Mouse (Mus musculus): ENCODE data around the gene Rpp14.
A peak's percentile ranks its signal among the peaks of the same experiment; 100 is the strongest.
"Not testable (repeated sequence)": the region's sequence is repeated elsewhere in the genome, so short reads cannot be mapped to it uniquely, and the experiment has no call there.

Gene Rpp14

DNA sequence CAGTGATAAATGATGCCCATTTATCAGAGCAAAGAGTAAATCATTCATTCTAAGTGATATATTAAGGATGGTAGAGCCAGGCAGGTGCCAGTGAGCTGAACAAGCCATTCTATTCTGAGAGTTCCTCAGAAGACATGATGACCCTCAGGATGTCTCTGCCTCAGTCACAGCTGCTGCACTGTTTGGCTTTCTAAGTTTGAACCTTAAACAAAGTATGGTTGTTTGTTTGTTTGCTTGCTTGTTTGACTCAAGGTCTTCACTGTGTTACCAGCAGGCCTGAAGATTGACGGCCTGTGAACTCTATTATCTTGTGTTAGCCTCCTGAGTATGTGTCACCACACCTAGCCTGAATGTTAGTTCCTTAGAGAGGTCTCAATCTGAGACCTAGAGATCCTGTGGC is 34.6 kb downstream of the Rpp14 start:
- DNase-seq (ENCODE audit: inconsistent ontology term), result no peak

DNA sequence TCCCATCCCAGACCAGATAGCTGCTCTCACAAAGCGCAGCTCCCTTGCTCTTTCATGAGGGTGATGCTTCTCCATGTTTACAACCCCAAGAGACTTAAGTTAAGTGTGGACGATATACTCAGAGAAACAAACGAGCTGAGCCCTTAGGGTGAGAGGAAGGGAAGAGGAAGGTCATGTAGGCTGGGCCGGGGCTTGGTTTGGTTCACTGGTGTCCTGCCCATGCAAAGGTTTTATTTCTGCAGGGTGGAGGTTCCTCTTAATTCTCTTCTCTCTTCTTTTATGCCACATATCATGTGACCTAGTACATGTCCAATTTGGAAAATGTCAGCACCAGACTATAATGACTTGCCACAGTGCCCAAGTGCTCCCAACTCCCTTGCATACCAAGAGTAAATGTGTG is 35.6 kb downstream of the Rpp14 start:
- DNase-seq (ENCODE audit: inconsistent ontology term), result no peak

DNA sequence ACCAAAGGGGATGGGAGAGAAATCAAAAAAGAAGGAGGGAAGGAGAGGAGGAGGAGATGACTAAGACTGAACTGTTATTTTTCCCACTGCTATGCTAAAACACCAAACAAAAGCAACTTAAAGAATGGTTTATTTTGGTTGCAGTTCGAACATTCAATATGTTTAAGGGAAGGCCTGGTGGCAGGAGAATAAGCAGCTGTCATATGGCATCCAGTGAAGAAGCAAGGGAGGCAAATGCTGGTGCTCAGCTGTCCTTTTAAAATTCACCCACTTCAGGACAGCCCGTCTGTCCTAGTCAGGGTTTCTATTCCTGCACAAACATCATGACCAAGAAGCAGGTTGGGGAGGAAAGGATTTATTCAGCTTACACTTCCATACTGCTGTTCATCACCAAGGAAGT is 37.2 kb downstream of the Rpp14 start:
- DNase-seq (ENCODE audit: inconsistent ontology term), result no peak

DNA sequence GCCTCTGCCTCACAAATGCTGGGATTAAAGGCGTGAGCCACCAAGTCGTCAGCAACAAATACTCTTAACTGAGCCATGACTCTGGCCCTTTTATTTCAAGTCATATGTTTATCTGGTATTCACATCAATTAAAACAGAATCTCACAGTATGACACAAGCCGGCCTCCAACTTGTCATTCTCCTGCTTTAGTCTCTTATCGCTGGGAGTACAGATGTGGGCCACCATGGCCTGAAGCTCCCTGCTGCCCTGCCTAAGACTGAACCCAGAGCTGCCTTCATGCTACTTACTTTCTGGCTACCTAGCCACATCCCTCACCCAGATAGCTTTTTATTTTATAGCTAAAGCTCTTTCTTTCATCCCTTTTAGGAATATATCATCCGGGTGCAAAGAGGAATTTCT is 39.3 kb downstream of the Rpp14 start:
- DNase-seq (ENCODE audit: inconsistent ontology term), result no peak

DNA sequence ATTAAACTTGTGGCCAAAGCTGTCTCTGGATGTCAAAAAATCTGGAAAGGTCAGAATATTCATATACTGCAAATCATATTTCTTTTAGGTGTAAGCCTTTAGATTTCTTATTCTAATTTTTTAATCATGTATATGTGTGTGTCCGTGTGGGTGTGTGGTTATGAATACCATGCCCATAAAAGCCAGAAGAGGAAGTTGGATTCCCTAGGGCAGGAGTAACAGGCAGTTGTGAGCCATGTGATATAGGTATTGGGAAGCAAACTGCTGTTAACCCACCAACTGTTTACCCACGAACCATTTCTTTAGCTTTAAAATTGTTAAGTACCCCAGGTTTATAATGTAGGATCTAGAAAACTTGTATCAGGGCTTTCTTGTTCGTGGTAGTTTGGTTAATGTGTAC is 39.7 kb downstream of the Rpp14 start:
- DNase-seq (ENCODE audit: inconsistent ontology term), result no peak

DNA sequence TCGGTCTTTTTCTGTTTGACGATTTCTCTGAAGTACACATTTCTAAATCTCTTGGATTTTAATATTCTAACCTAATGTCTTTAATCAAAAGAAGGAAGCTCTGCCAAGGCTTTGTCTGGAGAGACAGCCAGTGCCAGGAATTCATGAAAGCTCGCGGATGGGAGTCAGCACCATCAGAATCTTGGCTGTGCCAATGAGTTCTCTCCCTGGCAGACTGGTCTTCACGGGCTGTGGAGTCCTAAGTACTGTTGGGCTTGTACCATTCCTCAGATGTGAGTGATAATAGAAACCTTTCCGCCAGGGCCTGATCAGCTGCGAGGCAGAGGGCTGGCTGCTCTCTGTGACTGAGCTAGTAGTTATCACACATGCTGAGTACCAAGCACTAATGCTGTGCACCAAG is 43.0 kb downstream of the Rpp14 start:
- peak; percentile 68 for DNase-seq (ENCODE audit: inconsistent ontology term)

DNA sequence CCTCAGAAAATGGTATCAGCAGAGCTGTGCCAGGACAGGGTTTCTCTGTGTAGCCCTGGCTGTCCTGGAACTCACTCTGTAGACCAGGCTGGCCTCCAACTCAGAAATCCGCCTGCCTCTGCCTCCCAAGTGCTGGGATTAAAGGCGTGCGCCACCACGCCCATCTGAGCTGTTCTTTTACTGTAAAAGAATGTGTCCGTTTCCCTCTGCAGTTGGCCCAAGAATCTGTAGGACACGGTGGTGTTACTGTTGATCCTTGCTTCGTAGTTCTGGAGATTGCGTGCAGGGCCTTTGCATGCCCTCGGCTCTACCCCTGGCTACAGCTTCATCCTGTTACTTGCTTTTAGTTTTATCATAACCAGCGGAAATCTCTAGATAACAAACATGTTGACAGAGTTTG is 43.4 kb downstream of the Rpp14 start:
- DNase-seq (ENCODE audit: inconsistent ontology term), result not testable (repeated sequence)

DNA sequence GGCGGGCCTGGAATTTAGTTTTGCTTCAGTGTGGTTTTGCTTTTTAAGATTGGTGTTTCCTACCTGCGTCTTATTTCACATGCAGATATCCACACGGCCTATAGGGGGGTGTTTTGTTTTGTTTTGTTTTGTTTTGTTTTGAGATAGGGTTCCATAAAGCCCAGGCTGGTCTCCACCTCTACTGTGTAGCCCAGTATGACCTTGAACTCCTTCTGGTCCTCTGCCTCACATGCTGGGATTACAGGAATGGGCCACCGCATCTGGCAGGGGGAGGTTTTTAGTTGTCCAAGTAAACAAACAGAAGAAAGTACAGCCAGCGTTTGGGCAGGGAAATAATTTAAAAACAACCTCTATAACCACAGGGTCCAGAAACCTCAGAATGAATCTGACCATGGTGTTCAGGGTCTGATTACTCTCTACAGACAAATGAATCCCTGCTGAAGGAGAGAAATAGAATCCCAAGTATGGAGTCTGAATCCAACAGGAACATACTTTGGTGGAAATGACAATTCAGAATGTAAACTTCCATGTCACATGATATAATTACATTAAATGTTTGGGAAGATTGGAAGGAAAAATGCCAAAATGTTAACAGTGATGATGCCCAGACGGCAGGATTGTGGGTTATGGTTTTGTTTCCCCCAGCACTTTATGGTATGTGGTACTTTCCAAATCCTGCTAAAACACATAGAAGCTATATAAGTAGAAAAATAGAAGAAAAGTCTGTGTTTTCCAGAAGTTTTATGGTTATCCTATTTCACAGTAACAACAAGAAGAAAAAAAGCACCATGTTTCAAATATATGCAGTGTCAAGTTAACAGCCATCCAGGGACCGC is 44.1 kb downstream of the Rpp14 start:
- DNase-seq (ENCODE audit: inconsistent ontology term), result no peak

DNA sequence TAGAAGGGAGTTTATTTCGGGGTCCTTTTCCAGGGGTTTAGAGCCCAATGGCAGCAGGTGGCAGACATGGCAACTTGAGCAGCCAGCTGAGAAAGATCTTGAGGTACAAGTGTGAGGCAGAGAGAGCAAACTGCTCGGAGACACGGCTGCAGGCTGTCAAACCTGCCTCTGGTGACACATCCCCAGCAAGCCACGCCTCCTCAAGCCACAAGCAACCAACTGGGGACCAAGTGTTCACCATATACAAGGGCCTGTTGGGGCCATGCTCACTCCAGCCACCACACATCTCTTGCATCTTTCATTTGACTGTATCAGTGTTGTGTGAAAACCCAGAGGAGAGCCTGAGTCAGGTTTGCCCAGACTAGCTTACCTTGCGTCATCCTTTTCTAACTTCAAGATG is 47.8 kb downstream of the Rpp14 start:
- no peak for DNase-seq (ENCODE audit: inconsistent ontology term)

DNA sequence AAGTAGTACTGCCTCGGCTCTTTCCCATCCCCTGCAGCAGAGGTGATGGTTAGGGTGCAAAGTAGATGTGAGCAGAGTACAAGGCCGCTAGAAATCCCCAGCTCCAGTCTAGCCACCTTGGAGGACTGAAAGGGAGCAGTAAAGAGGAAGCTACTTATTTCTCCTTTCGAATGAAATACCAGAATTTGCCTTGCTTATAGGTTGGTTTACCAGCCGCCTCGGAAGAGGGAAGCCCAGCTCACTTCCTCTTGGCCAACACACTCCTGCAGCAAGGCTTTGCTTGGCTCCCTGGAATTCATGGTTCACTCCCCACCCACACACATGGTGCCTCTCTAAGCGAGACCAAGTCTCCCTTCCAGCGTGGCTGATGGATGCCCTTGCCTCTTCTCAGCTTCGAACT is 52.6 kb downstream of the Rpp14 start:
- no peak for DNase-seq (ENCODE audit: inconsistent ontology term)

DNA sequence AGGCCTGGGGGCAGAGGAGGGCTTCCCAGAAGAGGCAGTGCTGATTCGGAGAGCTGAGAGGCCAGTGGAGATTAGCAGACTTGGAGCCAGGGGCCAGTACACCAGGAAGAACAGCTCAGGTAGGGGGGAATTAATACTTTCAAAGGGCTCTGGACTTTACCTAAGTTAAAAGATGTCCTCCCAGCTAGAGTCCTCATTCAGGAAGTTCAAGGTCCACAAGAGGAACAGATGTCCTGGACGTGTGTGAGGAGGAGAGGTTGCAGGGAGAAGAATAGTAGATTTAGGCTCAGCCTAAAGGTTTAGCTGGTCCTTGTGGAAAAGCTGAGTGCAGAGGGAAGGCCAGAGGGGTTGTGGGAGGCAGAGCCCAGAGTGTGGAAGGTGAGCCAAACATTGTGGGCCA is 54.1 kb downstream of the Rpp14 start:
- DNase-seq (ENCODE audit: inconsistent ontology term), result no peak

DNA sequence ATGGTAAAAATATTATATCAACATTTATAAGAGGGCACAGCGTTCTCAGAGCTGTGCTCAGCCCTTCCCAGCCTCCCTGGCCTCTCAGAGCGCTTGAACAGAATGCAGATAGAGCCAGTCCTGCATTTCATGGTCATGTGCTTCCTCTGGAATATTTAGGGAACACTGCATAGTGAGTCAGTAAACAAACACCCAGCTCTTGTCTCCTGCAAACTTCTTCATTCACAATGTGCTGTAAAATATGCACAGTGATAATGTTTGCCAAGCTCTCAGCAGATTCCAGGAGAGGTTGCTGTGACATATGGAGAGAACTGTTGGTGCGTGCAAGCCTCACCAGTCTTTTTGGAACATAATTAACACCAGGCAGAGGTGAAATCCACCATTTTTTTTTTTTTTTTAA is 55.0 kb downstream of the Rpp14 start:
- DNase-seq (ENCODE audit: inconsistent ontology term), result peak; percentile 76

DNA sequence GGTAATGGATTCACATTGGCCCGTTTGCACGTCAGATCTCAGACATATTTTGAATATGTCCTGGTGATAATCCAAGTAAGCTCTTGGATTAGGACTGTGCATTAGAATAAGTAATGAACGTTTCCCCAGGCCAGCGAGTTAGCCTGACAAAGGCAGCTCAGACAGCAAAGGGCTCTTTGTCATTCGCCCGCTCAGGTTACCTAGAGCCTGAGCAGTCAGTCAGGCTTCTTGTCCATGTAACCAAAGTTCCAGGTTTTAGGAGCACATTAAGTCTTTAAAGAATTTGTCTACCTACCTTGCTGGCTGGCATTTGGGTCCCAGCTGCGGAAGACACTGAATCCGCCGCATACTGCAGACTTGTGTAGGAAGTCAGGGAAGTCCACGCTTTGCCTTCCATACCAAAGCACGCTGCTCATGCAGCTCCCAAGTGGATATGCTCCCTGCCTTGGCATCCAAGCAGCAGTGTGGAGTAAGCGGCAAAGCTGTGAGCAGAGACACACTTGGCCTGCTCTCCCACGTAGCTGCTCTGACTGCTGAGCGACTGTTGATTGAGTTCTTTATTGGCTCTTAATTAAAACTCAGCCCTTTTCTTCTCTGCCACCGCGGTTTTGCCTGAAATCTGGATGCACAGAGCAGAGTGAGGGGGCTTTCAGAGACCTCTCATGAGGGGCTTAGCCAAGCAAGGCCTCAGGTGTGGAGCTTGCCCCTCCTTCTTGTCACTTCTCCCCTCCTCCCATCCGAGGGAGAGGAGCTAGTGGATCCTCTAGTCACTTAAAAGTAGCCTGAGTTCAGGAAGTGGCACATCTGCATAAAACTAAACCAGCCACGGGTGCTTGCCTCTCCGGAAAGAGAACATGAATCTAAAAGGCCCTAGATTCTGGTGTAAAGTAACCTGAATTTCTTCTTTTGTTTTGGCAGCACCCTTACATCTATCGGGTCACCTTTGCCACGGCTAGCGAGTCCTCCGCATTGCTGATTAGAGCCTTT is 59.9 kb downstream of the Rpp14 start:
- no peak for DNase-seq (ENCODE audit: inconsistent ontology term)

DNA sequence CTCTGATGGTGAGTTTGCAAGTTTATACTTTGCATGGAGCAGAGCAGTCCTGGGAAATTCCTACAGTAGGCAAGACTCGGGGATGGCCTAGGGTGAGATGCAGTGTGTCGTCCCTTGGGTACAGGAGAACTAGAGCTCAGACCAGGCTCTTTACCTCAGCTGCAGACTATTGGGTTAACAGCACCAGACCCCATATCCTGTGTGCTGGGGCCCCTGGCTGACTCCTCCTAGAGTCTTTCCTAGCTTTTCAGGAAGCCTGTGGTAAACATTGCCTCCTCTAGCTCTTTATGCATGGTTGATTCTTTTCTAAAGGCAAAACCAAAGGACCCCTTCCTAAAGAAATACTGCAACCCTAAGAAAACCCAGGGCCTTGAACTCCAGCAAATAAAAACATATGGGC is 61.0 kb downstream of the Rpp14 start:
- DNase-seq (ENCODE audit: inconsistent ontology term), result no peak
